Mouse (Mus musculus) embryonic facial prominence, embryonic 13.5 days (tissue): Measurements from ENCODE around the gene Cap2. TPM values are rescaled to one million over a fixed set of nuclear protein-coding genes. Genes with fewer than 3 reads are reported as not detected.

Source experiments
- ATAC-seq: fragments of 200-750 bp; cut with Nextera tagmentation; 2 replicates; pipeline ENCODE4 v1.8.0; 2017; ENCODE audit warnings: low read depth; ENCODE audit not compliant: insufficient number of reproducible peaks, insufficient read depth, low FRiP score, low TSS enrichment
- H3K27ac ChIP-seq: fragments of 300-500 bp; sonication (generic); 2 replicates; pipeline ENCODE4 v1.5.1; 2015; ENCODE audit warnings: moderate library complexity, mild to moderate bottlenecking, inconsistent platforms
- H3K27me3 ChIP-seq: fragments of 300-500 bp; sonication (generic); 2 replicates; pipeline ENCODE4 v1.6.1; 2015; ENCODE audit warnings: mild to moderate bottlenecking, inconsistent platforms
- H3K36me3 ChIP-seq: fragments of 300-500 bp; sonication (generic); 2 replicates; pipeline ENCODE4 v1.6.1; 2015; ENCODE audit warnings: mild to moderate bottlenecking, inconsistent platforms
- H3K4me1 ChIP-seq: fragments of 300-500 bp; sonication (generic); 2 replicates; pipeline ENCODE4 v1.6.1; 2015; ENCODE audit warnings: inconsistent platforms
- H3K4me2 ChIP-seq: fragments of 300-500 bp; sonication (generic); 2 replicates; pipeline ENCODE4 v1.6.1; 2015; ENCODE audit warnings: moderate library complexity, mild to moderate bottlenecking, inconsistent platforms
- H3K4me3 ChIP-seq: fragments of 300-500 bp; sonication (generic); 2 replicates; pipeline ENCODE4 v1.5.1; 2015; ENCODE audit warnings: mild to moderate bottlenecking, inconsistent platforms
- H3K9ac ChIP-seq: fragments of 300-500 bp; sonication (generic); 2 replicates; pipeline ENCODE4 v1.6.1; 2015; ENCODE audit warnings: mild to moderate bottlenecking, inconsistent platforms
- H3K9me3 ChIP-seq: fragments of 300-500 bp; sonication (generic); 2 replicates; pipeline ENCODE4 v1.6.1; 2016; ENCODE audit warnings: inconsistent platforms
- WGBS: fragments of 180-500 bp; shearing (Covaris S2); methylation state at CpG from one replicate; pipeline ENCODE4 v1.1.7; 2015; ENCODE audit warnings: mixed read lengths; 5-methylcytosine and 5-hydroxymethylcytosine counted together
- polyA plus RNA-seq: library from polyadenylated mRNA; unstranded; fragments of >200 nt; fragmentation: Nextera tagmentation; extraction: Ambion mirVana; gene quantifications from 2 replicates; pipeline ENCODE4 v1.2.1, GENCODE M21; 2015

Gene Cap2
- polyA plus RNA-seq, 1 experiment from 2014 or later: 5.5 TPM

- Histone ChIP-seq H3K9ac (no peak overlapping the region), H3K9me3 (no peaks in the 10 kb centered on the region), H3K4me1 (0 out of 2 replicates have a peak, but pooled peaks cover 3% of the 10 kb centered on the region), H3K4me3 (no peak overlapping the region), H3K27ac (no peak overlapping the region), H3K27me3 (no peaks in the 10 kb centered on the region), H3K36me3 (no peaks in the 10 kb centered on the region), H3K4me2 (no peak overlapping the region)
- ATAC-seq: no peak
- 73% methylated on average over 6 of the region's 6 CpGs for WGBS
Measured at GRCm38 (mm10) chr13:46613694-46614272, 112.1 kb downstream of the Cap2 start.

- H3K9me3 ChIP-seq: no peaks in the 10 kb centered on the region
- 68% methylated on average over 19 of the region's 19 CpGs for WGBS
- no peak overlapping the region for H3K4me2 ChIP-seq
- peaks cover 8% of the 10 kb centered on the region; the same call in 1 of the 2 replicates for H3K27me3 ChIP-seq
- no peak overlapping the region for H3K9ac ChIP-seq
- no peak overlapping the region for H3K4me3 ChIP-seq
- H3K27ac ChIP-seq: no peak overlapping the region
- ATAC-seq: no peak
- H3K36me3 ChIP-seq: no peaks in the 10 kb centered on the region
- H3K4me1 ChIP-seq: peaks cover 16% of the 10 kb centered on the region
Measured at GRCm38 (mm10) chr13:46616673-46617362, 115.2 kb downstream of the Cap2 start.

GRCm38 (mm10) chr13:46619633-46620032 lies 118.0 kb downstream of the Cap2 start:
- WGBS: 36% methylated on average over 11 of the region's 11 CpGs
- no peak overlapping the region for H3K4me3 ChIP-seq
- H3K27me3 ChIP-seq: peaks cover 8% of the 10 kb centered on the region; the same call in 1 of the 2 replicates
- peaks cover 16% of the 10 kb centered on the region for H3K4me1 ChIP-seq
- no peaks in the 10 kb centered on the region for H3K9me3 ChIP-seq
- H3K27ac ChIP-seq: peak overlapping the region; percentile 22; the same call in 1 of the 2 replicates
- no peaks in the 10 kb centered on the region for H3K36me3 ChIP-seq
- H3K4me2 ChIP-seq: peak overlapping the region; percentile 50
- ATAC-seq: no peak
- 0 out of 2 replicates have a peak overlapping the region, but pooled peaks have one; percentile 27 for H3K9ac ChIP-seq

GRCm38 (mm10) chr13:46620964-46621757 lies 119.5 kb downstream of the Cap2 start:
- no peak for ATAC-seq
- no peak overlapping the region for H3K4me3 ChIP-seq
- WGBS: 79% methylated on average over 7 of the region's 7 CpGs

GRCm38 (mm10) chr13:46626608-46627007 lies 125.0 kb downstream of the Cap2 start:
- no peaks in the 10 kb centered on the region for H3K9me3 ChIP-seq
- ATAC-seq: no peak
- H3K4me1 ChIP-seq: no peaks in the 10 kb centered on the region
- no peak overlapping the region for H3K27ac ChIP-seq
- no peaks in the 10 kb centered on the region for H3K36me3 ChIP-seq
- 87% methylated on average over 9 of the region's 9 CpGs for WGBS
- H3K4me2 ChIP-seq: no peak overlapping the region
- H3K27me3 ChIP-seq: no peaks in the 10 kb centered on the region
- no peak overlapping the region for H3K4me3 ChIP-seq
- no peak overlapping the region for H3K9ac ChIP-seq

More at GRCm38 (mm10) chr13:46620964-46621757, 119.5 kb downstream of the Cap2 start:
- Histone ChIP-seq H3K36me3 (no peaks in the 10 kb centered on the region), H3K27me3 (peaks cover 8% of the 10 kb centered on the region; the same call in 1 of the 2 replicates), H3K9me3 (no peaks in the 10 kb centered on the region), H3K4me1 (peaks cover 16% of the 10 kb centered on the region), H3K27ac (no peak overlapping the region), H3K9ac (no peak overlapping the region), H3K4me2 (no peak overlapping the region)

- ATAC-seq: no peak
- no peak overlapping the region for H3K27ac ChIP-seq
- WGBS: 66% methylated on average over 10 of the region's 10 CpGs
- no peak overlapping the region for H3K4me2 ChIP-seq
- 0 out of 2 replicates have a peak, but pooled peaks cover 3% of the 10 kb centered on the region for H3K4me1 ChIP-seq
- H3K9ac ChIP-seq: no peak overlapping the region
- H3K9me3 ChIP-seq: no peaks in the 10 kb centered on the region
- no peaks in the 10 kb centered on the region for H3K27me3 ChIP-seq
- no peak overlapping the region for H3K4me3 ChIP-seq
- H3K36me3 ChIP-seq: no peaks in the 10 kb centered on the region
Measured at GRCm38 (mm10) chr13:46627841-46628240, 126.2 kb downstream of the Cap2 start.

- H3K4me2 ChIP-seq: no peak overlapping the region
- H3K36me3 ChIP-seq: no peaks in the 10 kb centered on the region
- H3K4me3 ChIP-seq: no peak overlapping the region
- H3K27me3 ChIP-seq: no peaks in the 10 kb centered on the region
- H3K27ac ChIP-seq: no peak overlapping the region
- peaks cover 15% of the 10 kb centered on the region for H3K4me1 ChIP-seq
- ATAC-seq: no peak
- WGBS: 89% methylated on average over 6 of the region's 6 CpGs
- no peaks in the 10 kb centered on the region for H3K9me3 ChIP-seq
- H3K9ac ChIP-seq: no peak overlapping the region
Measured at GRCm38 (mm10) chr13:46629391-46629790, 127.7 kb downstream of the Cap2 start.

- Histone ChIP-seq H3K27me3 (no peaks in the 10 kb centered on the region), H3K36me3 (no peaks in the 10 kb centered on the region), H3K9me3 (no peaks in the 10 kb centered on the region), H3K4me2 (no peak overlapping the region), H3K4me1 (peaks cover 15% of the 10 kb centered on the region), H3K4me3 (no peak overlapping the region), H3K27ac (no peak overlapping the region), H3K9ac (no peak overlapping the region)
- WGBS: 54% methylated on average over 4 of the region's 4 CpGs
- no peak for ATAC-seq
Measured at GRCm38 (mm10) chr13:46632796-46633195, 131.1 kb downstream of the Cap2 start.

- peak overlapping the region; percentile 53 for H3K4me2 ChIP-seq
- H3K27ac ChIP-seq: no peak overlapping the region
- 19% methylated on average over 18 of the region's 18 CpGs for WGBS
- 0 out of 2 replicates have a peak overlapping the region, but pooled peaks have one; percentile 49 for H3K9ac ChIP-seq
- peaks cover 15% of the 10 kb centered on the region for H3K4me1 ChIP-seq
- ATAC-seq: no peak
- H3K36me3 ChIP-seq: no peaks in the 10 kb centered on the region
- no peaks in the 10 kb centered on the region for H3K27me3 ChIP-seq
- no peaks in the 10 kb centered on the region for H3K9me3 ChIP-seq
- peak overlapping the region; percentile 25; the same call in 1 of the 2 replicates for H3K4me3 ChIP-seq
Measured at GRCm38 (mm10) chr13:46633320-46634132, 131.9 kb downstream of the Cap2 start.

GRCm38 (mm10) chr13:46634133-46634488 lies 132.5 kb downstream of the Cap2 start:
- H3K4me2 ChIP-seq: peak overlapping the region; percentile 53
- ATAC-seq: no peak

More at GRCm38 (mm10) chr13:46634133-46634488, 132.5 kb downstream of the Cap2 start:
- no peaks in the 10 kb centered on the region for H3K36me3 ChIP-seq
- H3K4me3 ChIP-seq: peak overlapping the region; percentile 25; the same call in 1 of the 2 replicates
- 32% methylated on average over 6 of the region's 6 CpGs for WGBS
- H3K27ac ChIP-seq: no peak overlapping the region
- no peaks in the 10 kb centered on the region for H3K27me3 ChIP-seq
- peaks cover 15% of the 10 kb centered on the region for H3K4me1 ChIP-seq
- H3K9ac ChIP-seq: no peak overlapping the region
- no peaks in the 10 kb centered on the region for H3K9me3 ChIP-seq
